Mouse (Mus musculus): ENCODE data around the gene Havcr1. TPM values are rescaled to one million over a fixed set of nuclear protein-coding genes. Genes with fewer than 3 reads are reported as not detected.
"Not testable (repeated sequence)": the region's sequence is repeated elsewhere in the genome, so short reads cannot be mapped to it uniquely, and the experiment has no call there.

Gene Havcr1
- total and polyA plus RNA-seq, 2 experiments from 2014 or later: not detected

DNA sequence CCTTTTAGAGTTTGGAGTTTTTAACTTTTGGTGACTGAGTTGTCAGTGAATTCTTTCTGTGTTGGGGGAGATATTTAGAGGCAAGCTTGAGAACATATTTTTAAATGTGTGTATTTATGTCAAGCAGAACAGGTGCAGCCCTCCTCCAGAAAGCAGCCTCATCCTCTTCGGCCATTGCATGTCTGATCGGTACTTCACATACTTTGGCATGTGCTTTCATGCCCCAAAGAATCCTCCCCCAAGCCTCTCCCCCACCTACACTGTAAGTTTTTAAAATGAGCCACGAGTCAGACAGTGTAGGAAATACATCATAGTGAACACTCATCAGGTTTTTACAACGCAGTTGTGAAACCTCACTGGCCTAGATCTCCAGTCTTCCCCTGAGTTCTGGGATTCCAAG, 6.0 kb downstream of the Havcr1 start:
- H3K9me3 ChIP-seq (replicated peaks; ENCODE audit: control insufficient read depth, low read length): no peaks in the 10 kb centered on the region
- no peak for ATAC-seq (ENCODE audit: insufficient read depth, low read depth)

DNA sequence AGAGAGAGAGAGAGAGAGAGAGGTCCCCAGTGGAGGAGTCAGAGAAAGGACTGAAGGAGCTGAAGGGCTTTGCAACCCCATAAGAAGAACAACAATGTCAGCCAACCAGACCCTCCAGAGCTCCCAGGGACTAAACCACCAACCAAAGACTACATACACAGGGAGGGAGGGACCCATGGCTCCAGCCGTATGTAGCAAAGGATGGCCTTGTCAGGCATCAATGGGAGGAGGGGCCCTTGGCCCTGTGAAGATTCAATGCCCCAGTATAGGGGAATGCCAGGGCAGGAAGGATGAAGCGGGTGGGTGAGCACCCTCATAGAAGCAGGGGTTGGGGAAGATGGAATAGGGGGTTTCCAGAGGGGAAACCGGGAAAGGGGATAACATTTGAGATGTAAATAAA, 6.8 kb downstream of the Havcr1 start:
- Histone ChIP-seq H3K4me2 (ENCODE audit: low read depth, low read length) (no peak overlapping the region), H3K27me3 (ENCODE audit: control insufficient read depth, insufficient read depth, low read length) (no peaks in the 10 kb centered on the region), H3K36me3 (replicated peaks; ENCODE audit: control insufficient read depth, insufficient read depth, low read length) (no peaks in the 10 kb centered on the region), H3K27ac (ENCODE audit: low read depth) (no peak overlapping the region), H3K9me3 (replicated peaks; ENCODE audit: control insufficient read depth, low read length) (no peaks in the 10 kb centered on the region), H3K4me3 (ENCODE audit: low read depth, low read length) (no peak overlapping the region), H3K9ac (replicated peaks; ENCODE audit: low read depth, low read length) (no peak overlapping the region), H3K4me1 (ENCODE audit: control insufficient read depth, insufficient read depth) (no peaks in the 10 kb centered on the region)
- DNase-seq (ENCODE audit: low spot score): no peak
- 69% methylated on average over 3 of the region's 3 CpGs for WGBS
- TF ChIP-seq CTCF (IDR thresholded peaks at IDR 0.05; ENCODE audit: low read depth) (no peak), EP300 (IDR thresholded peaks at IDR 0.05; ENCODE audit: low read depth) (no peak)
- ATAC-seq (ENCODE audit: insufficient read depth, low read depth): no peak

More for the DNA sequence above, 6.0 kb downstream of the Havcr1 start:
- H3K4me2 ChIP-seq (ENCODE audit: low read depth, low read length): no peak overlapping the region
- H3K36me3 ChIP-seq (replicated peaks; ENCODE audit: control insufficient read depth, insufficient read depth, low read length): no peaks in the 10 kb centered on the region
- 77% methylated on average over 4 of the region's 4 CpGs for WGBS
- no peaks in the 10 kb centered on the region for H3K27me3 ChIP-seq (ENCODE audit: control insufficient read depth, insufficient read depth, low read length)
- H3K27ac ChIP-seq (ENCODE audit: low read depth): no peak overlapping the region
- TF ChIP-seq EP300 (IDR thresholded peaks at IDR 0.05; ENCODE audit: low read depth) (no peak), CTCF (IDR thresholded peaks at IDR 0.05; ENCODE audit: low read depth) (no peak)
- DNase-seq (ENCODE audit: low spot score): no peak
- H3K4me1 ChIP-seq (ENCODE audit: control insufficient read depth, insufficient read depth): no peaks in the 10 kb centered on the region
- no peak overlapping the region for H3K4me3 ChIP-seq (ENCODE audit: low read depth, low read length)
- no peak overlapping the region for H3K9ac ChIP-seq (replicated peaks; ENCODE audit: low read depth, low read length)

DNA sequence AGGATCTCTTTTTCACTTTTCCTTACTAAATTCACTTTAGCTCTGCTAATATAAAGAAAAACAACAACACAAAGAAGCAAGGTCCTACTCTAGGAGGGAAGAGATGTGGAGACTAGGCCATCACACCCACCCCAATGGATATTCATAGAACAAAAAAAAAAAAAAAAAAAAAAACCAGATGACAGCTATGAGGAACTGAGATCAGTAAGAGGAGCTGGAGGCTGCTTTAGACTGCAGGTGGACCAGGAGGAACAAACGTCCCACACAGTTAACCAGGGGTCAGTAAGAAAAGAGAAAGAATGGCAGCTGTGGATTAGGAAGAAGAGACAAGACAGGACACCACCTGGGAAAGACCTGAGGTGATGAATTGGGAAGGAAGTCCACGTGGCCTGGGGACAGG, 13.1 kb downstream of the Havcr1 start:
- no peak for TF ChIP-seq CTCF (IDR thresholded peaks at IDR 0.05; ENCODE audit: low read depth)
- no peak for TF ChIP-seq EP300 (IDR thresholded peaks at IDR 0.05; ENCODE audit: low read depth)
- Histone ChIP-seq H3K4me1 (ENCODE audit: control insufficient read depth, insufficient read depth) (no peaks in the 10 kb centered on the region), H3K9ac (replicated peaks; ENCODE audit: low read depth, low read length) (no peak overlapping the region), H3K4me2 (ENCODE audit: low read depth, low read length) (no peak overlapping the region), H3K36me3 (replicated peaks; ENCODE audit: control insufficient read depth, insufficient read depth, low read length) (no peaks in the 10 kb centered on the region), H3K9me3 (replicated peaks; ENCODE audit: control insufficient read depth, low read length) (no peaks in the 10 kb centered on the region), H3K27ac (ENCODE audit: low read depth) (no peak overlapping the region), H3K4me3 (ENCODE audit: low read depth, low read length) (no peak overlapping the region), H3K27me3 (ENCODE audit: control insufficient read depth, insufficient read depth, low read length) (no peaks in the 10 kb centered on the region)
- DNase-seq (ENCODE audit: low spot score) (no peak), ATAC-seq (ENCODE audit: insufficient read depth, low read depth) (no peak)
- 32% methylated on average over 2 of the region's 2 CpGs for WGBS

DNA sequence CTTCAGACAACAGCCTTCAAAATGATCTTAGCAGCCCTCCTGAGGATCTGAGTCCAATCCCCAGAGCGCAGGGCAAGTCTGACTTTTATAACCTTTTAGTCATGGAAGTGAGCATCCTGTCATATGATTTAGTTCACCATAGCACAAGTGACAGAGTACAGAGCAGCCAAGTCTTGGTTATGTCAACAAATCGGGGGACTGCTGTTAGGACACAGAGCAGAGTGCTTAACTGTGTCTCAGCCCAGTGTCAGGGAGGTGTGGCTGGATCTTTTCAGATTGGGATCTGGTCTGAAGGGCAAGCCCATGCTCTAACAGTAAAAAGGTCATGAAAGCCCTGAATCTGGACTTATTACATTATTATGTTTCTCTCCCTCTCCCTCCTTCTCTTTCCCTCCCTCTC, 18.8 kb downstream of the Havcr1 start:
- WGBS: 42% methylated on average over 2 of the region's 2 CpGs
- no peaks in the 10 kb centered on the region for H3K4me1 ChIP-seq (ENCODE audit: control insufficient read depth, insufficient read depth)
- no peaks in the 10 kb centered on the region for H3K9me3 ChIP-seq (replicated peaks; ENCODE audit: control insufficient read depth, low read length)
- H3K36me3 ChIP-seq (replicated peaks; ENCODE audit: control insufficient read depth, insufficient read depth, low read length): no peaks in the 10 kb centered on the region
- no peak overlapping the region for H3K27ac ChIP-seq (ENCODE audit: low read depth)
- DNase-seq (ENCODE audit: low spot score) (no peak), ATAC-seq (ENCODE audit: insufficient read depth, low read depth) (no peak)
- no peak for TF ChIP-seq CTCF (IDR thresholded peaks at IDR 0.05; ENCODE audit: low read depth)
- TF ChIP-seq EP300 (IDR thresholded peaks at IDR 0.05; ENCODE audit: low read depth): no peak
- no peaks in the 10 kb centered on the region for H3K27me3 ChIP-seq (ENCODE audit: control insufficient read depth, insufficient read depth, low read length)
- H3K4me3 ChIP-seq (ENCODE audit: low read depth, low read length): no peak overlapping the region
- no peak overlapping the region for H3K9ac ChIP-seq (replicated peaks; ENCODE audit: low read depth, low read length)
- no peak overlapping the region for H3K4me2 ChIP-seq (ENCODE audit: low read depth, low read length)

DNA sequence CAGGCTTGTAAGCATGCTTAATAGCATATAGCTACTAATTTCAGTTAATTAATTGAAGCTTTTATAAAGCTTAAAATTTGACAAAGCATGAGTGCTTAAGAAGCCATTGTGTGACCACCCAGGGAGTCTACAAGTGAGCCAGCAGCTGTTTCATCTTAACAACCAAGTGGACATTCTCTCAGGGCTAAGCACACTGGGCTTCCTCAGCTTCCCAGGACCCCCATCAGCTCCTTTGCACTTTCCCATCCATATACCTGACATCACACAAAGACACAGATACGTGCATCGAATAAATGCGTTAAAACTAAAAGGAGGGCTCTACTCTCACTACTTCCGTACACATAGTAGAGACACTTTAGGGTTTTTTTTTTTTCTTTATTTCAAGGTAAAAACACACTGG, 19.8 kb downstream of the Havcr1 start:
- ATAC-seq (ENCODE audit: insufficient read depth, low read depth) (no peak), DNase-seq (ENCODE audit: low spot score) (no peak)
- WGBS: 86% methylated on average over 4 of the region's 4 CpGs
- no peak for TF ChIP-seq EP300 (IDR thresholded peaks at IDR 0.05; ENCODE audit: low read depth)
- no peak for TF ChIP-seq CTCF (IDR thresholded peaks at IDR 0.05; ENCODE audit: low read depth)
- H3K36me3 ChIP-seq (replicated peaks; ENCODE audit: control insufficient read depth, insufficient read depth, low read length): no peaks in the 10 kb centered on the region
- no peak overlapping the region for H3K4me3 ChIP-seq (ENCODE audit: low read depth, low read length)
- no peak overlapping the region for H3K9ac ChIP-seq (replicated peaks; ENCODE audit: low read depth, low read length)
- no peak overlapping the region for H3K27ac ChIP-seq (ENCODE audit: low read depth)
- H3K4me1 ChIP-seq (ENCODE audit: control insufficient read depth, insufficient read depth): no peaks in the 10 kb centered on the region
- no peaks in the 10 kb centered on the region for H3K27me3 ChIP-seq (ENCODE audit: control insufficient read depth, insufficient read depth, low read length)
- no peaks in the 10 kb centered on the region for H3K9me3 ChIP-seq (replicated peaks; ENCODE audit: control insufficient read depth, low read length)
- H3K4me2 ChIP-seq (ENCODE audit: low read depth, low read length): no peak overlapping the region

GRCm38 (mm10) chr11:46755714-46756113, 20.8 kb downstream of the Havcr1 start:
- not testable (repeated sequence) for H3K27me3 ChIP-seq (ENCODE audit: control insufficient read depth, insufficient read depth, low read length); H3K9me3 ChIP-seq (replicated peaks; ENCODE audit: control insufficient read depth, low read length); H3K27ac ChIP-seq (ENCODE audit: low read depth); H3K9ac ChIP-seq (replicated peaks; ENCODE audit: low read depth, low read length); H3K4me1 ChIP-seq (ENCODE audit: control insufficient read depth, insufficient read depth); H3K4me2 ChIP-seq (ENCODE audit: low read depth, low read length); H3K36me3 ChIP-seq (replicated peaks; ENCODE audit: control insufficient read depth, insufficient read depth, low read length); ATAC-seq (ENCODE audit: insufficient read depth, low read depth); H3K4me3 ChIP-seq (ENCODE audit: low read depth, low read length); DNase-seq (ENCODE audit: low spot score)
- WGBS: 81% methylated on average over 6 of the region's 6 CpGs

Data from heart, postnatal 0 days (tissue).